Mouse (Mus musculus): ENCODE measurements at regions not wholly inside any gene's neighbourhood (a gene's known extent, or its start where the extent isn't known, plus 50 kb on each side); places are given as distances from the start of the nearest gene placed in this dataset.

GRCm38 (mm10) chr5:101374129-101374528 is 290.7 kb downstream of the Nkx6-1 start:
- Histone ChIP-seq H3K9me3 (replicated peaks; ENCODE audit: insufficient read depth, low read length) (no peaks in the 10 kb centered on the region), H3K4me3 (ENCODE audit: control insufficient read depth in 1 of 2, insufficient read depth in 1 of 2, low read depth in 2 of 2, low read length in 2 of 2) (no peak overlapping the region), H3K27ac (ENCODE audit: control insufficient read depth, low read depth, low read length) (no peak overlapping the region), H3K4me1 (ENCODE audit: control insufficient read depth in 1 of 2, insufficient read depth in 2 of 2, low read length in 2 of 2) (no peaks in the 10 kb centered on the region), H3K79me2 (ENCODE audit: control insufficient read depth, insufficient read depth, low read length, poor library complexity) (no peaks in the 10 kb centered on the region), H3K27me3 (ENCODE audit: control insufficient read depth in 1 of 2, insufficient read depth in 2 of 2, low read length in 2 of 2) (no peaks in the 10 kb centered on the region), H3K9ac (ENCODE audit: control insufficient read depth, low read depth, low read length, poor library complexity, severe bottlenecking) (no peak overlapping the region), H3K36me3 (ENCODE audit: control insufficient read depth in 1 of 2, insufficient read depth in 2 of 2, low read length in 2 of 2) (no peaks in the 10 kb centered on the region)
- TF ChIP-seq CTCF (IDR thresholded peaks at IDR 0.05 in 2 of 3, conservative IDR thresholded peaks at IDR 0.05 in 1 of 3; ENCODE audit: control insufficient read depth in 1 of 3, insufficient read depth in 1 of 3, low read depth in 2 of 3, low read length in 3 of 3, poor library complexity in 1 of 3, severe bottlenecking in 1 of 3) (no peak), POLR2AphosphoS2 (IDR thresholded peaks at IDR 0.05; ENCODE audit: low read length) (no peak), ZKSCAN1 (IDR thresholded peaks at IDR 0.05; ENCODE audit: low read depth, low read length) (no peak), ETS1 (IDR thresholded peaks at IDR 0.05; ENCODE audit: low read depth, low read length) (no peak), NELFE (IDR thresholded peaks at IDR 0.05; ENCODE audit: low read depth, low read length) (no peak), POLR2A (IDR thresholded peaks at IDR 0.05; ENCODE audit: control insufficient read depth in 1 of 2, insufficient read depth in 1 of 2, low read depth in 1 of 2, low read length in 2 of 2, poor library complexity in 1 of 2) (no peak), MAX (IDR thresholded peaks at IDR 0.05; ENCODE audit: low read length) (no peak)
- no peak for DNase-seq (ENCODE audit: low read depth, low spot score)

GRCm38 (mm10) chr5:101372204-101372603 is 292.6 kb downstream of the Nkx6-1 start:
- no peaks in the 10 kb centered on the region for H3K9me3 ChIP-seq (replicated peaks; ENCODE audit: insufficient read depth, low read length)
- H3K79me2 ChIP-seq (ENCODE audit: control insufficient read depth, insufficient read depth, low read length, poor library complexity), result no peaks in the 10 kb centered on the region
- no peak overlapping the region for H3K9ac ChIP-seq (ENCODE audit: control insufficient read depth, low read depth, low read length, poor library complexity, severe bottlenecking)
- no peak for DNase-seq (ENCODE audit: low read depth, low spot score)
- no peaks in the 10 kb centered on the region for H3K4me1 ChIP-seq (ENCODE audit: control insufficient read depth in 1 of 2, insufficient read depth in 2 of 2, low read length in 2 of 2)
- no peak overlapping the region for H3K27ac ChIP-seq (ENCODE audit: control insufficient read depth, low read depth, low read length)
- H3K36me3 ChIP-seq (ENCODE audit: control insufficient read depth in 1 of 2, insufficient read depth in 2 of 2, low read length in 2 of 2), result no peaks in the 10 kb centered on the region
- no peaks in the 10 kb centered on the region for H3K27me3 ChIP-seq (ENCODE audit: control insufficient read depth in 1 of 2, insufficient read depth in 2 of 2, low read length in 2 of 2)
- TF ChIP-seq MAX (IDR thresholded peaks at IDR 0.05; ENCODE audit: low read length) (no peak), USF1 (IDR thresholded peaks at IDR 0.05; ENCODE audit: low read depth, low read length) (no peak), POLR2AphosphoS5 (IDR thresholded peaks at IDR 0.05; ENCODE audit: borderline replicate concordance, low read depth, low read length) (no peak), HCFC1 (IDR thresholded peaks at IDR 0.05; ENCODE audit: low read depth, low read length) (no peak)
- no peak overlapping the region for H3K4me3 ChIP-seq (ENCODE audit: control insufficient read depth in 1 of 2, insufficient read depth in 1 of 2, low read depth in 2 of 2, low read length in 2 of 2)

GRCm38 (mm10) chr5:101365364-101365763 is 299.4 kb downstream of the Nkx6-1 start:
- TF ChIP-seq POLR2AphosphoS5 (IDR thresholded peaks at IDR 0.05; ENCODE audit: borderline replicate concordance, low read depth, low read length) (no peak), ZNF384 (IDR thresholded peaks at IDR 0.05; ENCODE audit: low read depth, low read length) (no peak), MAFK (IDR thresholded peaks at IDR 0.05; ENCODE audit: borderline replicate concordance, low read depth, low read length) (no peak), ZC3H11A (IDR thresholded peaks at IDR 0.05; ENCODE audit: low read depth, low read length) (no peak)
- H3K79me2 ChIP-seq (ENCODE audit: control insufficient read depth, insufficient read depth, low read length, poor library complexity), result no peaks in the 10 kb centered on the region
- no peaks in the 10 kb centered on the region for H3K36me3 ChIP-seq (ENCODE audit: control insufficient read depth in 1 of 2, insufficient read depth in 2 of 2, low read length in 2 of 2)
- H3K4me1 ChIP-seq (ENCODE audit: control insufficient read depth in 1 of 2, insufficient read depth in 2 of 2, low read length in 2 of 2), result no peaks in the 10 kb centered on the region
- no peak overlapping the region for H3K4me3 ChIP-seq (ENCODE audit: control insufficient read depth in 1 of 2, insufficient read depth in 1 of 2, low read depth in 2 of 2, low read length in 2 of 2)
- no peak overlapping the region for H3K27ac ChIP-seq (ENCODE audit: control insufficient read depth, low read depth, low read length)
- no peak overlapping the region for H3K9ac ChIP-seq (ENCODE audit: control insufficient read depth, low read depth, low read length, poor library complexity, severe bottlenecking)
- H3K9me3 ChIP-seq (replicated peaks; ENCODE audit: insufficient read depth, low read length), result no peaks in the 10 kb centered on the region
- DNase-seq (ENCODE audit: low read depth, low spot score), result no peak
- no peaks in the 10 kb centered on the region for H3K27me3 ChIP-seq (ENCODE audit: control insufficient read depth in 1 of 2, insufficient read depth in 2 of 2, low read length in 2 of 2)
